Mouse (Mus musculus) liver, postnatal 0 days (tissue): ENCODE data around the gene Pde10a. TPM values are rescaled to one million over a fixed set of nuclear protein-coding genes. Genes with fewer than 3 reads are reported as not detected.

Experiments used
- ATAC-seq: fragments of 200-750 bp; cut with Nextera tagmentation; 2 replicates; pipeline ENCODE4 v1.8.0; 2017; ENCODE audit warnings: mild to moderate bottlenecking, moderate library complexity
- DNase-seq: peaks from one replicate; pipeline ENCODE4 v3.0.0-alpha.2; 2016
- H3K27ac ChIP-seq: fragments of 300-500 bp; sonication (generic); 2 replicates; pipeline ENCODE4 v1.5.1; 2014; ENCODE audit warnings: antibody characterized with exemption, moderate library complexity, mild to moderate bottlenecking, low read depth
- H3K27me3 ChIP-seq: fragments of 300-500 bp; sonication (generic); 2 replicates; pipeline ENCODE4 v1.6.1; 2014; ENCODE audit warnings: low read length, control low read depth, mixed read lengths; ENCODE audit not compliant: insufficient read depth
- H3K36me3 ChIP-seq: fragments of 300-500 bp; sonication (generic); replicated peaks from 2 replicates; pipeline ENCODE4 v1.6.1; 2014; ENCODE audit warnings: mild to moderate bottlenecking, control low read depth, low read length, moderate library complexity, mixed read lengths; ENCODE audit not compliant: insufficient read depth
- H3K4me1 ChIP-seq: fragments of 300-500 bp; sonication (generic); 2 replicates; pipeline ENCODE4 v1.6.1; 2014; ENCODE audit warnings: antibody characterized with exemption, mild to moderate bottlenecking, control low read depth; ENCODE audit not compliant: insufficient read depth
- H3K4me2 ChIP-seq: fragments of 300-500 bp; sonication (generic); 2 replicates; pipeline ENCODE4 v1.6.1; 2014; ENCODE audit warnings: low read depth, mild to moderate bottlenecking, low read length, moderate library complexity, mixed read lengths
- H3K4me3 ChIP-seq: fragments of 300-500 bp; sonication (generic); 2 replicates; pipeline ENCODE4 v1.5.1; 2014; ENCODE audit warnings: low read depth, low read length
- H3K9ac ChIP-seq: fragments of 300-500 bp; sonication (generic); replicated peaks from 2 replicates; pipeline ENCODE4 v1.6.1; 2014; ENCODE audit warnings: mild to moderate bottlenecking, moderate library complexity
- H3K9me3 ChIP-seq: fragments of 300-500 bp; sonication (generic); 2 replicates; pipeline ENCODE4 v1.6.1; 2016; ENCODE audit warnings: mild to moderate bottlenecking, control low read depth, low read length, mixed read lengths
- CTCF ChIP-seq: sonication (generic); IDR thresholded peaks from 2 replicates; pipeline ENCODE4 v1.5.1; 2016; ENCODE audit warnings: antibody characterized with exemption, low read depth
- EP300 ChIP-seq: IDR thresholded peaks from 2 replicates; pipeline ENCODE4 v1.6.1; 2016; ENCODE audit warnings: antibody characterized with exemption, low read depth, mild to moderate bottlenecking
- WGBS: fragments of 180-500 bp; shearing (Covaris S2); extraction: QIAGEN DNeasy Blood & Tissue Kit; methylation state at CpG from one replicate; pipeline ENCODE4 v1.1.7; 2014; ENCODE audit not compliant: insufficient replicate concordance; 5-methylcytosine and 5-hydroxymethylcytosine counted together
- polyA plus RNA-seq: library from polyadenylated mRNA; unstranded; fragments of >200 nt; fragmentation: Nextera tagmentation; extraction: Ambion mirVana; gene quantifications from 2 replicates; pipeline ENCODE4 v1.2.1, GENCODE M21; 2015

Gene Pde10a
- polyA plus RNA-seq, 1 experiment from 2014 or later: 0.90 TPM

- no peaks in the 10 kb centered on the region for H3K36me3 ChIP-seq
- no peak for TF ChIP-seq CTCF
- TF ChIP-seq EP300: no peak
- no peak overlapping the region for H3K4me2 ChIP-seq
- WGBS: 33% methylated on average over 8 of the region's 8 CpGs
- ATAC-seq (no peak), DNase-seq (no peak)
- H3K9me3 ChIP-seq: no peaks in the 10 kb centered on the region
- no peaks in the 10 kb centered on the region for H3K4me1 ChIP-seq
- no peak overlapping the region for H3K4me3 ChIP-seq
- no peak overlapping the region for H3K9ac ChIP-seq
- H3K27ac ChIP-seq: no peak overlapping the region
- H3K27me3 ChIP-seq: no peaks in the 10 kb centered on the region
Observed at GRCm38 (mm10) chr17:8838252-8838651, 313.1 kb downstream of the Pde10a start.

DNA sequence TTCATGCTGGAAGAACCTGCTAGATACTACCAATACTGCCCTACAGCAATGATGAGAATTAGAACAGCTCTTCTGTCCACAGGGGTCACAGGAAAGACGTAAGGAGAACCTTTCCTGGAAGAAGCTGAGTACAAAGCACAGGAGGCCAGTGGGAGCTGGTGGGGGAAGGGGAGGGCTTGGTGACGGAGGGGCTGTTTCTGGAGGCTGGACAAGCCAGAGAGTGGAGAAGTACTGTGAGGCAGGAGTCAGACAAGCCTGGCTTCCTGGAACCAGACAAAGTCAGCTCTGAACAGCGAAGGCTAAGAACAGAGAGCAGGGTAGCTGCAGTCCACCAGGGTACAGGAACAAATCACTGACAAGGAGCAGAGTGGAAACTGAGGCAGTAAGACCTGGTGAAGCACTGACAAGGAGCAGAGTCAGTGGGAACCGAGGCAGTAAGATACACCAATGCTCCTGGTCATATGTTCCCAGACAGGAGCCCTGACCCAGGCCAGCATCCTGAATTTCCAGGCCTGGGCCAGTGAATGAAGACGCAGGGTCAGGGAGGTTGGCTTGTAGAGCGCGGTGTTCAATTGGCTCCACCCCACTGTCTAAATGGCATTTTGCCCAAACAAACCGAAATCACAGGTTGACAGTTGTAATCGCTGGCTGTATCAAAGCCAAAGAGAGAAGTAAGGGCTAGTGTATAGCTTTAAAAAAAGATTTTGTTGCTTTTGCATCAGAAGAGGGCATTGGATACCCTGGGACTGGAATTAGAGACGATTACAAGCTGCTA is 314.3 kb downstream of the Pde10a start:
- Histone ChIP-seq H3K4me3 (no peak overlapping the region), H3K9me3 (no peaks in the 10 kb centered on the region), H3K27me3 (no peaks in the 10 kb centered on the region), H3K36me3 (no peaks in the 10 kb centered on the region), H3K4me1 (no peaks in the 10 kb centered on the region), H3K9ac (no peak overlapping the region), H3K27ac (no peak overlapping the region), H3K4me2 (no peak overlapping the region)
- ATAC-seq: peak; percentile 15; the same call in 1 of the 2 replicates
- no peak for TF ChIP-seq EP300
- TF ChIP-seq CTCF: no peak
- no peak for DNase-seq
- 71% methylated on average over 10 of the region's 10 CpGs for WGBS

- Histone ChIP-seq H3K4me3 (no peak overlapping the region), H3K9me3 (no peaks in the 10 kb centered on the region), H3K4me1 (no peaks in the 10 kb centered on the region), H3K36me3 (no peaks in the 10 kb centered on the region), H3K27ac (no peak overlapping the region), H3K4me2 (no peak overlapping the region), H3K9ac (no peak overlapping the region), H3K27me3 (no peaks in the 10 kb centered on the region)
- TF ChIP-seq CTCF (no peak), EP300 (no peak)
- DNase-seq: no peak
- ATAC-seq: no peak
- 68% methylated on average over 8 of the region's 8 CpGs for WGBS
Observed at GRCm38 (mm10) chr17:8841094-8841493, 315.9 kb downstream of the Pde10a start.

- H3K27me3 ChIP-seq: no peaks in the 10 kb centered on the region
- ATAC-seq (no peak), DNase-seq (no peak)
- 33% methylated on average over 8 of the region's 8 CpGs for WGBS
- H3K9me3 ChIP-seq: no peaks in the 10 kb centered on the region
- no peak overlapping the region for H3K27ac ChIP-seq
- no peak overlapping the region for H3K4me2 ChIP-seq
- peaks cover 7% of the 10 kb centered on the region; the same call in 1 of the 2 replicates for H3K4me1 ChIP-seq
- H3K36me3 ChIP-seq: no peaks in the 10 kb centered on the region
- no peak overlapping the region for H3K4me3 ChIP-seq
- no peak for TF ChIP-seq EP300
- TF ChIP-seq CTCF: no peak
- no peak overlapping the region for H3K9ac ChIP-seq
Observed at GRCm38 (mm10) chr17:8841897-8842540, 316.8 kb downstream of the Pde10a start.

GRCm38 (mm10) chr17:8842662-8843061 is 317.5 kb downstream of the Pde10a start:
- no peak for TF ChIP-seq EP300
- TF ChIP-seq CTCF: no peak
- H3K9ac ChIP-seq: no peak overlapping the region
- no peaks in the 10 kb centered on the region for H3K27me3 ChIP-seq
- no peak overlapping the region for H3K27ac ChIP-seq
- no peak for ATAC-seq
- DNase-seq: no peak
- no peaks in the 10 kb centered on the region for H3K9me3 ChIP-seq
- H3K36me3 ChIP-seq: no peaks in the 10 kb centered on the region
- WGBS: 53% methylated on average over 4 of the region's 4 CpGs
- H3K4me3 ChIP-seq: no peak overlapping the region
- no peak overlapping the region for H3K4me2 ChIP-seq
- peaks cover 10% of the 10 kb centered on the region; the same call in 1 of the 2 replicates for H3K4me1 ChIP-seq

GRCm38 (mm10) chr17:8843941-8844340 is 318.8 kb downstream of the Pde10a start:
- H3K27me3 ChIP-seq: no peaks in the 10 kb centered on the region
- DNase-seq: no peak
- no peak overlapping the region for H3K4me2 ChIP-seq
- no peak for ATAC-seq
- no peak overlapping the region for H3K27ac ChIP-seq
- peaks cover 10% of the 10 kb centered on the region; the same call in 1 of the 2 replicates for H3K4me1 ChIP-seq
- WGBS: 71% methylated on average over 7 of the region's 7 CpGs
- H3K36me3 ChIP-seq: no peaks in the 10 kb centered on the region
- no peak overlapping the region for H3K9ac ChIP-seq
- no peaks in the 10 kb centered on the region for H3K9me3 ChIP-seq
- TF ChIP-seq EP300: no peak
- no peak for TF ChIP-seq CTCF
- no peak overlapping the region for H3K4me3 ChIP-seq
